Comparison of ENCODE assay signal across 9 mouse cellular contexts in genomic region chr13:83721563-83721962, GRCm38 (mm10).
DNase-seq lines count a peak whose midpoint lies in the region; ATAC-seq lines count a peak whose summit lies in the region.
"Had no signal": no experiment of that assay in that cellular context is flagged by ENCODE, and none has a peak within 500 bp of the region (broad histone marks: within the 10 kb centered on the region; RNA-seq: fewer than 3 reads in every experiment).

No protein-coding gene starts in this region.

- peak overlapping the region; percentile 31; the same call in 1 of the 2 replicates for H3K4me3 ChIP-seq in kidney, embryonic 15.5 days (replicated peaks)
- peak overlapping the region; percentile 78 for H3K4me3 ChIP-seq in forebrain, embryonic 15.5 days
- H3K4me3 ChIP-seq in midbrain, embryonic 15.5 days, result peak overlapping the region; percentile 50

- peak overlapping the region; percentile 20; the same call in 1 of the 2 replicates for H3K4me2 ChIP-seq in kidney, embryonic 15.5 days
- H3K4me2 ChIP-seq in forebrain, embryonic 15.5 days (replicated peaks), result peak overlapping the region; percentile 65
- H3K4me2 ChIP-seq in midbrain, embryonic 15.5 days, result peak overlapping the region; percentile 62

- intact Hi-C loops in gastrocnemius, postnatal 14 days (cut with DNase I; ENCODE audit: low total_unique reads), result no loop called here

- H3K36me3 ChIP-seq in kidney, embryonic 15.5 days, result no peaks in the 10 kb centered on the region
- H3K36me3 ChIP-seq in forebrain, embryonic 15.5 days, result no peaks in the 10 kb centered on the region
- no peaks in the 10 kb centered on the region for H3K36me3 ChIP-seq in midbrain, embryonic 15.5 days (replicated peaks)
- H3K36me3 ChIP-seq: G1E had no signal

- peaks cover 12% of the 10 kb centered on the region for H3K4me1 ChIP-seq in kidney, embryonic 15.5 days
- H3K4me1 ChIP-seq in forebrain, embryonic 15.5 days, result peaks cover 6% of the 10 kb centered on the region; the same call in 1 of the 2 replicates
- H3K4me1 ChIP-seq in midbrain, embryonic 15.5 days, result peaks cover 14% of the 10 kb centered on the region; the same call in 1 of the 2 replicates

- no peak for ATAC-seq in kidney, embryonic 15.5 days (replicated peaks; ENCODE audit: low FRiP score)
- ATAC-seq in forebrain, embryonic 15.5 days (replicated peaks), result peak; percentile 12
- peak; percentile 25 for ATAC-seq in midbrain, embryonic 15.5 days (replicated peaks)

- WGBS in kidney, embryonic 15.5 days, result 2% methylated on average over 14 of the region's 14 CpGs
- WGBS in forebrain, embryonic 15.5 days, result under 1% methylated on average over 14 of the region's 14 CpGs
- 2% methylated on average over 14 of the region's 14 CpGs for WGBS in midbrain, embryonic 15.5 days

- H3K27me3 ChIP-seq in kidney, embryonic 15.5 days, result peaks cover 98% of the 10 kb centered on the region
- no peaks in the 10 kb centered on the region for H3K27me3 ChIP-seq in forebrain, embryonic 15.5 days
- no peaks in the 10 kb centered on the region for H3K27me3 ChIP-seq in midbrain, embryonic 15.5 days (replicated peaks)

- no peak for DNase-seq in kidney, postnatal 14 days
- DNase-seq in cerebellum, adult 8-10 months, result peak; percentile 63
- DNase-seq in gastrocnemius, postnatal 14 days, result no peak
- DNase-seq in lung, postnatal 25 days (ENCODE audit: low spot score), result no peak
- DNase-seq in right cerebral cortex, postnatal 14 days, result no peak

- no peaks in the 10 kb centered on the region for H3K9me3 ChIP-seq in kidney, embryonic 15.5 days (replicated peaks)
- no peaks in the 10 kb centered on the region for H3K9me3 ChIP-seq in forebrain, embryonic 15.5 days
- H3K9me3 ChIP-seq in midbrain, embryonic 15.5 days, result no peaks in the 10 kb centered on the region
- H3K9me3 ChIP-seq: G1E had no signal

- no peak overlapping the region for H3K27ac ChIP-seq in kidney, embryonic 15.5 days
- H3K27ac ChIP-seq in forebrain, embryonic 15.5 days (replicated peaks), result peak overlapping the region; percentile 100
- H3K27ac ChIP-seq in midbrain, embryonic 15.5 days, result peak overlapping the region; percentile 94

- no peak overlapping the region for H3K9ac ChIP-seq in kidney, embryonic 15.5 days
- peak overlapping the region; percentile 100 for H3K9ac ChIP-seq in forebrain, embryonic 15.5 days (replicated peaks)
- H3K9ac ChIP-seq in midbrain, embryonic 15.5 days, result peak overlapping the region; percentile 61
